Mouse (Mus musculus) kidney, adult 11 months (tissue): Measurements from ENCODE around the gene Stoml1.

Source experiments
- DNase-seq: peaks from one replicate; pipeline ENCODE4 v3.0.0; 2022

The Stoml1 gene

GRCm38 (mm10) chr9:58253033-58253804, at the start of gene Stoml1:
Gene Stoml1 (plus strand): TSS chr9:58253164.
- peak; percentile 97 for DNase-seq

GRCm38 (mm10) chr9:58203516-58204447, 49.2 kb upstream of the Stoml1 start, which contains the start of the genes Islr and Islr2:
Gene Islr (minus strand): TSS chr9:58204306.
Gene Islr2 (minus strand): TSS chr9:58204319.
- peak; percentile 66 for DNase-seq

- peak; percentile 87 for DNase-seq
Measured at GRCm38 (mm10) chr9:58204448-58205000, 48.4 kb upstream of the Stoml1 start.

- no peak for DNase-seq
Measured at GRCm38 (mm10) chr9:58206013-58206412, 47.0 kb upstream of the Stoml1 start.

GRCm38 (mm10) chr9:58209462-58210303, 43.3 kb upstream of the Stoml1 start:
- DNase-seq, result no peak

GRCm38 (mm10) chr9:58210304-58210627, 42.7 kb upstream of the Stoml1 start:
- no peak for DNase-seq

GRCm38 (mm10) chr9:58213377-58213776, 39.6 kb upstream of the Stoml1 start:
- no peak for DNase-seq

- DNase-seq, result no peak
Measured at GRCm38 (mm10) chr9:58213865-58214264, 39.1 kb upstream of the Stoml1 start.

- no peak for DNase-seq
Measured at GRCm38 (mm10) chr9:58214519-58215180, 38.3 kb upstream of the Stoml1 start.

- peak; percentile 64 for DNase-seq
Measured at GRCm38 (mm10) chr9:58216402-58216801, 36.6 kb upstream of the Stoml1 start.

- no peak for DNase-seq
Measured at GRCm38 (mm10) chr9:58218539-58218938, 34.4 kb upstream of the Stoml1 start.

- no peak for DNase-seq
Measured at GRCm38 (mm10) chr9:58220218-58220903, 32.6 kb upstream of the Stoml1 start.

GRCm38 (mm10) chr9:58224356-58224755, 28.6 kb upstream of the Stoml1 start:
- DNase-seq, result no peak

GRCm38 (mm10) chr9:58225915-58226913, 26.8 kb upstream of the Stoml1 start:
- no peak for DNase-seq

GRCm38 (mm10) chr9:58228777-58229466, 24.0 kb upstream of the Stoml1 start:
- DNase-seq, result peak; percentile 81

- no peak for DNase-seq
Measured at GRCm38 (mm10) chr9:58231746-58232145, 21.2 kb upstream of the Stoml1 start.

- no peak for DNase-seq
Measured at GRCm38 (mm10) chr9:58232374-58232773, 20.6 kb upstream of the Stoml1 start.

GRCm38 (mm10) chr9:58234502-58235015, 18.4 kb upstream of the Stoml1 start:
- no peak for DNase-seq
